Mouse (Mus musculus): ENCODE results near the gene Ddi2. TPM values are rescaled to one million over a fixed set of nuclear protein-coding genes. Genes with fewer than 3 reads are reported as not detected.

Ddi2 gene
- polyA plus RNA-seq, 2 experiments = 18.5 to 22.1 TPM

DNA sequence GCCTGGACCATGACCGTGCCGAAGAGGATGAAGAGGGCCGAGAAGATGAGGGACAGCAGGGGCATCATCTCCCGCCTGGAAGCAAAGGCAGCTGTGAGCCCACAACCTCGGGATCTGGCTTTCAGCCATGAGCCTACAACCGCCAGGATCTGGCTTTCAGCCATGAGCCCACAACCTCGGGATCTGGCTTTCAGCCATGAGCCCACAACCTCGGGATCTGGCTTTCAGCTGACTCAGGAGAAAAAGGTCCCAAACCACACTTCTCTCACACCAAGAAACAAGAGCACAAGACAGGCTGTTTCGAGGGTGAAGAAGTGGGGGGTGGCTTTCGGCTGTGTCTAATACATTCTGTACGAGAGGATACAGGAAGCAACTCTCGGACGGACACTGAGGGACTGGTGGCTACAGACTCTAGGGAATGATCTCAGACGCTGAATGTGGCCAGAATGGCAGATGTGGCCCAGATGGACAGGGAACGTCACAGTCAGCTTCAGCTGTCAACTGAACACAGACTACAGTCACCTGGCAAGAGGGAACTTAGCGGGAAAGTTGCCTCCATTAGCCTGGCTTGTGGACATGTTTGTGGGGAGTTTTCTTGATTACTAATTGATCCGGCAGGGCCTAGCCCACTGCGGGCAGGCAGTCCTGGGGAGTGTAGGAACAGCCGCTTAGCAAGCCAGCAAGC is 43.6 kb upstream of the Ddi2 start:
- ATAC-seq (ENCODE audit: low FRiP score, low read depth) = peak; percentile 71
- no peaks in the 10 kb centered on the region for H3K27me3 ChIP-seq (ENCODE audit: control insufficient read depth, insufficient read depth, low read length)
- WGBS = 35% methylated on average over 19 of the region's 19 CpGs
- peaks cover 21% of the 10 kb centered on the region for H3K4me1 ChIP-seq (ENCODE audit: control insufficient read depth, insufficient read depth, low read length)
- no peak for TF ChIP-seq POLR2A (IDR thresholded peaks at IDR 0.05; ENCODE audit: borderline replicate concordance, extremely low read depth, insufficient read depth, insufficient read length)
- no peaks in the 10 kb centered on the region for H3K9me3 ChIP-seq (ENCODE audit: control insufficient read depth, low read length)
- H3K4me2 ChIP-seq (replicated peaks; ENCODE audit: low read depth, low read length, severe bottlenecking) = peak overlapping the region; percentile 26; the same call in 1 of the 2 replicates
- peaks cover 87% of the 10 kb centered on the region for H3K36me3 ChIP-seq (ENCODE audit: control insufficient read depth, insufficient read depth, low read length)
- H3K27ac ChIP-seq (replicated peaks; ENCODE audit: low read depth, low read length) = peak overlapping the region; percentile 80
- H3K9ac ChIP-seq (ENCODE audit: low read depth, low read length, severe bottlenecking) = no peak overlapping the region
- peak; percentile 69 for DNase-seq (ENCODE audit: low spot score)
- peak overlapping the region; percentile 5; the same call in 1 of the 2 replicates for H3K4me3 ChIP-seq (replicated peaks; ENCODE audit: low read length)

DNA sequence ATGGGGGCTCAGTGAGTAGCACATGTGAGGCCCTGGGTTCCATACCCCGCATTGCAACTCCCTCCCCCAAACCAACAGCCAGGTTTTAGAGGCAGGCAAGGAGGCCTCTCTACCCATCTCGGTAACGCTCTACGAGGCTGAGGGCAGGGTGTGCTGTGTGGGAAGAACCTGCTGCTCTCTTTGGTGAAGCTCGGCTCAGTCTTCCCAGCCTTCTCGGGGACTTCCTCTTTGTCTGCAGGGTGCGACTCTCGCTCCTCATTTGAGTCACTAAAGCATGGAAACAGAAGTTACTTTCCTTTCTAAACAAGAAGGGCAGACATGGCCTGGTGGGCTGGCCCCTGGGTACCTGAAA is 43.1 kb upstream of the Ddi2 start:
- H3K9ac ChIP-seq (ENCODE audit: low read depth, low read length, severe bottlenecking) = no peak overlapping the region
- H3K27me3 ChIP-seq (ENCODE audit: control insufficient read depth, insufficient read depth, low read length) = no peaks in the 10 kb centered on the region
- WGBS = 73% methylated on average over 8 of the region's 8 CpGs
- DNase-seq (ENCODE audit: low spot score) (no peak), ATAC-seq (ENCODE audit: low FRiP score, low read depth) (peak; percentile 44; the same call in 1 of the 2 replicates)
- H3K4me1 ChIP-seq (ENCODE audit: control insufficient read depth, insufficient read depth, low read length) = peaks cover 21% of the 10 kb centered on the region
- TF ChIP-seq POLR2A (IDR thresholded peaks at IDR 0.05; ENCODE audit: borderline replicate concordance, extremely low read depth, insufficient read depth, insufficient read length) = no peak
- peaks cover 85% of the 10 kb centered on the region for H3K36me3 ChIP-seq (ENCODE audit: control insufficient read depth, insufficient read depth, low read length)
- peak overlapping the region; percentile 80 for H3K27ac ChIP-seq (replicated peaks; ENCODE audit: low read depth, low read length)
- H3K4me3 ChIP-seq (replicated peaks; ENCODE audit: low read length) = no peak overlapping the region
- H3K4me2 ChIP-seq (replicated peaks; ENCODE audit: low read depth, low read length, severe bottlenecking) = no peak overlapping the region
- H3K9me3 ChIP-seq (ENCODE audit: control insufficient read depth, low read length) = no peaks in the 10 kb centered on the region

DNA sequence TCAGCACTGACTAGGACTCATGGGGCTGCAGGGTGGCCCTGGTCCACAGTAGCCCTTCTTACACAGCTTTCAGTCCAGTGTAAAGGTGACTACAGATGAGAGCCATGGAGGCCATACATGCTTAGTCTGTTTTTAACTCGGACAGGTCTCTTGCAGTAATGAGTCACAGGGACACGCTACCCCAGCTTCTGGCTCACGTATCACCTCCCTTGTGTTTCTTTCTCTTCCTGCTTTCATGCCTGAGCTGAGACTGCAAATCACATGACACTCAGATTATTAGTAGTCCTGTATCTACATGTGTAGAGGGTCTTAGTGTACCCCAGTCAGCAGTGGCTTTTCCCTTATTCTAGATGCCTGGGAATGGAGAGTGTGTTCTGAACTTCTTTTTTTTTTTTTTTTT is 41.8 kb upstream of the Ddi2 start:
- H3K4me3 ChIP-seq (replicated peaks; ENCODE audit: low read length) = no peak overlapping the region
- ATAC-seq (ENCODE audit: low FRiP score, low read depth) = no peak
- H3K36me3 ChIP-seq (ENCODE audit: control insufficient read depth, insufficient read depth, low read length) = peaks cover 72% of the 10 kb centered on the region
- WGBS = 93% methylated on average over 3 of the region's 3 CpGs
- no peak overlapping the region for H3K27ac ChIP-seq (replicated peaks; ENCODE audit: low read depth, low read length)
- H3K4me2 ChIP-seq (replicated peaks; ENCODE audit: low read depth, low read length, severe bottlenecking) = no peak overlapping the region
- no peaks in the 10 kb centered on the region for H3K9me3 ChIP-seq (ENCODE audit: control insufficient read depth, low read length)
- peaks cover 21% of the 10 kb centered on the region for H3K4me1 ChIP-seq (ENCODE audit: control insufficient read depth, insufficient read depth, low read length)
- DNase-seq (ENCODE audit: low spot score) = no peak
- TF ChIP-seq POLR2A (IDR thresholded peaks at IDR 0.05; ENCODE audit: borderline replicate concordance, extremely low read depth, insufficient read depth, insufficient read length) = no peak
- H3K27me3 ChIP-seq (ENCODE audit: control insufficient read depth, insufficient read depth, low read length) = no peaks in the 10 kb centered on the region
- no peak overlapping the region for H3K9ac ChIP-seq (ENCODE audit: low read depth, low read length, severe bottlenecking)

DNA sequence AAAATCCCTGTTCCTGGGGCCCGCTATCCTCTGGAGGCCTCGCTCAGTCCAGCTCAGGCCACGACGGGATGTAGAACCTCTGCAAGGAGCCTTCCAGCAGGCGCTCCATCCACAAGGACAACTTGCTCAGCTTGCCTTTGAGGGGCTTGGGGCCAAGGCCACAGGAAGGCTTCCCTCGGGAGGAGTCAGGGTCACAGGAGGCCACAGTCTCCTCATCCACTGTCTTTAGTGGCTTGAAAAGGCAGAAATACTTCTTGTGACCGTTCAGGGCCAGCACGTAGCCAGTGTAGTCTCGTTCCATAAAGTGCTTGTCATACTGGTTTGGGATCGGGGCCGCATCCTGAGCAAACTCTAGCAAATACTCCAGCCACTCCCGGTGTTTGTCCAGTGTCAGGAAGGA is 40.3 kb upstream of the Ddi2 start:
- no peaks in the 10 kb centered on the region for H3K27me3 ChIP-seq (ENCODE audit: control insufficient read depth, insufficient read depth, low read length)
- H3K4me2 ChIP-seq (replicated peaks; ENCODE audit: low read depth, low read length, severe bottlenecking) = no peak overlapping the region
- WGBS = 93% methylated on average over 12 of the region's 12 CpGs
- no peaks in the 10 kb centered on the region for H3K9me3 ChIP-seq (ENCODE audit: control insufficient read depth, low read length)
- no peak overlapping the region for H3K9ac ChIP-seq (ENCODE audit: low read depth, low read length, severe bottlenecking)
- no peak for DNase-seq (ENCODE audit: low spot score)
- H3K36me3 ChIP-seq (ENCODE audit: control insufficient read depth, insufficient read depth, low read length) = peaks cover 57% of the 10 kb centered on the region
- ATAC-seq (ENCODE audit: low FRiP score, low read depth) = no peak
- H3K4me3 ChIP-seq (replicated peaks; ENCODE audit: low read length) = no peak overlapping the region
- H3K4me1 ChIP-seq (ENCODE audit: control insufficient read depth, insufficient read depth, low read length) = peaks cover 21% of the 10 kb centered on the region
- TF ChIP-seq POLR2A (IDR thresholded peaks at IDR 0.05; ENCODE audit: borderline replicate concordance, extremely low read depth, insufficient read depth, insufficient read length) = no peak
- no peak overlapping the region for H3K27ac ChIP-seq (replicated peaks; ENCODE audit: low read depth, low read length)

DNA sequence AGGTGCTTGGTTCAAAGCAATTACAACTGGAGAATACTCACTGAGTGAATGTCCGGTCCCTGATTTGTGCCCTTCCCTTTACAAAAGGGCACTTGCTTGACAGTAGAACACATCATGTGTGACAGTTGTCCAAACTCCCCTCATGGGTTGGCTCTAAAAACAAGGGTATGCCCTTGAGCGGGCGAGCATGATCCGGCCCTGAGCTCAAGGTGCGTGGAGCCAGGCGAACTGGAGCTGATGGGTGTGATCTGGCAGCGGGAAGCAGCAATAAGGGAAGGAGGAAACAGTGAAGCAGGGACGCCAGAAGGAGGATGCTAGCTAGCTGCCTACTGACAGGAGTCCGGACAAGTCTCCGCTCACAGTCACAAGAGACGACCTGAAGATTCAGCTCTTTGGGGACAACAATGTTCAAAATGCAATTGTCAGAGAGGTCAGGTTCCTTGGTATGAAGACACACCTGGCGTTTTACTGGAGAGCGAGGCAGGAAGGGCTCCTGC is 38.9 kb upstream of the Ddi2 start:
- WGBS = 95% methylated on average over 13 of the region's 13 CpGs
- H3K36me3 ChIP-seq (ENCODE audit: control insufficient read depth, insufficient read depth, low read length) = peaks cover 43% of the 10 kb centered on the region

More for the DNA sequence above, 38.9 kb upstream of the Ddi2 start:
- ATAC-seq (ENCODE audit: low FRiP score, low read depth) (no peak), DNase-seq (ENCODE audit: low spot score) (no peak)
- H3K27ac ChIP-seq (replicated peaks; ENCODE audit: low read depth, low read length) = no peak overlapping the region
- H3K9me3 ChIP-seq (ENCODE audit: control insufficient read depth, low read length) = no peaks in the 10 kb centered on the region
- H3K9ac ChIP-seq (ENCODE audit: low read depth, low read length, severe bottlenecking) = no peak overlapping the region
- peaks cover 12% of the 10 kb centered on the region for H3K4me1 ChIP-seq (ENCODE audit: control insufficient read depth, insufficient read depth, low read length)
- H3K4me3 ChIP-seq (replicated peaks; ENCODE audit: low read length) = no peak overlapping the region
- no peak overlapping the region for H3K4me2 ChIP-seq (replicated peaks; ENCODE audit: low read depth, low read length, severe bottlenecking)
- TF ChIP-seq POLR2A (IDR thresholded peaks at IDR 0.05; ENCODE audit: borderline replicate concordance, extremely low read depth, insufficient read depth, insufficient read length) = no peak
- no peaks in the 10 kb centered on the region for H3K27me3 ChIP-seq (ENCODE audit: control insufficient read depth, insufficient read depth, low read length)
